Mouse (Mus musculus): ENCODE results near the gene Klhl36. TPM values are rescaled to one million over a fixed set of nuclear protein-coding genes. Genes with fewer than 3 reads are reported as not detected.

Klhl36 gene
- 11.5 and 12.2 TPM in 2 replicates for polyA plus RNA-seq (2015; fragmentation: Nextera tagmentation; extraction: Ambion mirVana)

DNA sequence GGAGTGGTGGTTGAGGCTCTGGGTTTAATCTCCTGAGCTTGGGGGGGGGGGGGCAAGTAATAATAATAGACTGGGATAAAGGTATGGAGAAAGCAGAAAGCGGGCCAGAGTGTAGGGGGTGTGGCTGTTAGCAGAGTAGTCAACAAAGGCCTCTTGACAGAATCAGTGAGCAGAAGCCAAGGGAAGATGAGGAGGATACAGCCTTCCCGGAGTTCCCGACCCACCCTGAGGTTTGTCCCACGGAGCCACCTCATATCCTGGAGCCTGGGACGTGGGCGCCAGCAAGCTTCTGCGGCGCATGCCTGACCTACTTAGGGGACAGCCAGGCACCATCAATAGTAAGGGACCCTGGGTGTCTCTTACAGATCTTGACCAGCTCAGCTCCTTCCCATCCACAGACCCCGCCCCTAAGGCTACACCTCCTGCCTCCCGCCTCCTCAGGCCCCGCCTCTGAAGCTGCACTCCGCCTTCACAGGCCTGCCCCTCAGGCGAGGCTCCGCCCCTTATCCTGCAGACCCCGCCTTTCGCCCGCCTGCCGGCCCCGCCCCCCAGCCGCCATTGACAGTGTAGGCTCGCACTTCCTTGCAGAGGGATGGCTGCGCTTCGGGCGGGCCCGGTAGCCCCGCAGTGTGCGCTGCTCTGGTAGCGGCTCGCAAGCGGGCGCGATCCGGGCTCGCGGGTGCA, at the start of gene Klhl36:
Gene Klhl36 (plus strand): TSS at position 561 of the 684 bp plus-strand sequence.
- no peaks in the 10 kb centered on the region for H3K9me3 ChIP-seq (ENCODE audit: control insufficient read depth, low read length)
- H3K27me3 ChIP-seq (replicated peaks; ENCODE audit: control insufficient read depth, insufficient read depth, low read length), result no peaks in the 10 kb centered on the region
- H3K4me1 ChIP-seq (ENCODE audit: control insufficient read depth, insufficient read depth, low read length), result peaks cover 11% of the 10 kb centered on the region
- peak; percentile 98 for ATAC-seq
- WGBS, result under 1% methylated on average over 35 of the region's 35 CpGs
- H3K4me2 ChIP-seq (ENCODE audit: low read depth, low read length), result peak within 1 kb of the TSS; percentile 63
- H3K4me3 ChIP-seq (ENCODE audit: low read length), result peak within 1 kb of the TSS; percentile 87
- H3K9ac ChIP-seq (ENCODE audit: low read depth, low read length), result peak within 1 kb of the TSS; percentile 89
- H3K27ac ChIP-seq (ENCODE audit: low read length), result peak within 1 kb of the TSS; percentile 76
- H3K36me3 ChIP-seq (ENCODE audit: control insufficient read depth, insufficient read depth, low read length), result no peaks in the 10 kb centered on the region

DNA sequence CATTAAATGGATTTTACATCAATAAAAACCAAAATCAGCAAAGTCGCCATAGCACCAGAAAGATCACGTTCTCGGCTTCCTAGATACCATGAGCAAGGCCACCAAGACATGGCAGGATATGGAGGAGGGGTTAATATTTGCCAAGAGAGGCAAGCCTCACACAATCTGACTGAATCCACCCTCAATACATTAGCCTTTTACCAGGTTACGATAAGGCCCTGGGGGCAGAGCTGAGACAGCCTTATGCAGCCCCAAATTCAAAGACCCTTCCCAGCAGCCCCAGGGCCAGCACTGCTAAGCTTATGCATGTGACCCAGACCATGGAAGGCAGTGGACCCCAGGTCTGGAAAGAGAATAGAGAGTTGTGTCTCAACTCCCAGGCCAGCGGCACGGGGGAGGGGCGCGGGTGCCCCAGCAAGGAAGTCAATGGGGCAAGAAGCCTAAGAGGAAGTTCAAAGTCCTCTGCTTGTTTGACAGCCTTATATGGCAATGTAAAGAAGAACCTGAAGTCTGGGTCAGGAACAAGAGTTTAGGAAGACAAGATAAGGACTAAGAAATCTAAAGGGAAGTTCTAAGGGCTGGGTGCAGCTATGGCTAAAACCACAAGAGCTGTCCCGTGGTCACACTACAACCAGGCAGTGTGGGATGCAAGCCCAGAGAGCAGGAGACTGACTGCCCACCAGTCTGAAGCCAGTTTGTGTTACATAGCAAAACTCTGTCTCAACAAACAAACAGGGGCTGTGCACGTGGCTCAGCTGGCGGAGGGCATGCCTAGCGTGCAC, 49.2 kb upstream of the Klhl36 start:
- peaks cover 55% of the 10 kb centered on the region for H3K4me1 ChIP-seq (ENCODE audit: control insufficient read depth, insufficient read depth, low read length)
- ATAC-seq, result peak; percentile 79
- H3K36me3 ChIP-seq (ENCODE audit: control insufficient read depth, insufficient read depth, low read length), result peaks cover 6% of the 10 kb centered on the region; the same call in 1 of the 2 replicates
- H3K27ac ChIP-seq (ENCODE audit: low read length), result peak overlapping the region; percentile 97
- WGBS, result 49% methylated on average over 12 of the region's 12 CpGs
- H3K4me3 ChIP-seq (ENCODE audit: low read length), result peak overlapping the region; percentile 10; the same call in 1 of the 2 replicates
- H3K9ac ChIP-seq (ENCODE audit: low read depth, low read length), result peak overlapping the region; percentile 59
- no peaks in the 10 kb centered on the region for H3K9me3 ChIP-seq (ENCODE audit: control insufficient read depth, low read length)
- H3K27me3 ChIP-seq (replicated peaks; ENCODE audit: control insufficient read depth, insufficient read depth, low read length), result no peaks in the 10 kb centered on the region
- H3K4me2 ChIP-seq (ENCODE audit: low read depth, low read length), result peak overlapping the region; percentile 44

GRCm38 (mm10) chr8:119816219-119816618, 45.8 kb upstream of the Klhl36 start:
- H3K27ac ChIP-seq (ENCODE audit: low read length), result no peak overlapping the region
- H3K36me3 ChIP-seq (ENCODE audit: control insufficient read depth, insufficient read depth, low read length), result peaks cover 7% of the 10 kb centered on the region; the same call in 1 of the 2 replicates
- H3K4me2 ChIP-seq (ENCODE audit: low read depth, low read length), result no peak overlapping the region
- no peaks in the 10 kb centered on the region for H3K9me3 ChIP-seq (ENCODE audit: control insufficient read depth, low read length)
- H3K4me3 ChIP-seq (ENCODE audit: low read length), result no peak overlapping the region
- ATAC-seq, result no peak
- H3K27me3 ChIP-seq (replicated peaks; ENCODE audit: control insufficient read depth, insufficient read depth, low read length), result no peaks in the 10 kb centered on the region
- WGBS, result 76% methylated on average over 6 of the region's 6 CpGs
- no peak overlapping the region for H3K9ac ChIP-seq (ENCODE audit: low read depth, low read length)
- peaks cover 53% of the 10 kb centered on the region for H3K4me1 ChIP-seq (ENCODE audit: control insufficient read depth, insufficient read depth, low read length)

DNA sequence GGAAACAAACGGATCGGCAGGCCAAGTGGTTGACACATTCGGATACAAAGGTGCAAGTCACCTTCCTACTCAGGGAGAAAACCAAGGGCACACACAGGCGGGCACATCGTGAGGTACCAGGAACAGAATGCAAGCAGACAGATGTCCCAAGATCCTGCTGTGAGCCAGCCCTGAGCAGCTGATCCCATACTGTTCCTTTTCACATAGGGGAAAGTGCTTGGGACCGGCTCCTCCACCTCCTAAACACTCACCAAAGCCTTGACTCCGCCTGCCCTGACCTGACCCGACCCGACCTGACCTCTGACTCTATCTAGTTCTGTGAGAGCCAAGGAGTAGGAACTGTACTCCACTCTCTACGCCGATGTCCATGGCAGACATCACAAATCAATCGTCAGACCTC, 44.6 kb upstream of the Klhl36 start:
- 38% methylated on average over 12 of the region's 12 CpGs for WGBS
- no peak for ATAC-seq
- H3K27ac ChIP-seq (ENCODE audit: low read length), result peak overlapping the region; percentile 47
- H3K4me1 ChIP-seq (ENCODE audit: control insufficient read depth, insufficient read depth, low read length), result peaks cover 41% of the 10 kb centered on the region
- H3K36me3 ChIP-seq (ENCODE audit: control insufficient read depth, insufficient read depth, low read length), result peaks cover 10% of the 10 kb centered on the region
- H3K4me2 ChIP-seq (ENCODE audit: low read depth, low read length), result no peak overlapping the region
- 0 out of 2 replicates have a peak overlapping the region, but pooled peaks have one; percentile 18 for H3K9ac ChIP-seq (ENCODE audit: low read depth, low read length)
- H3K27me3 ChIP-seq (replicated peaks; ENCODE audit: control insufficient read depth, insufficient read depth, low read length), result no peaks in the 10 kb centered on the region
- H3K4me3 ChIP-seq (ENCODE audit: low read length), result no peak overlapping the region
- no peaks in the 10 kb centered on the region for H3K9me3 ChIP-seq (ENCODE audit: control insufficient read depth, low read length)

DNA sequence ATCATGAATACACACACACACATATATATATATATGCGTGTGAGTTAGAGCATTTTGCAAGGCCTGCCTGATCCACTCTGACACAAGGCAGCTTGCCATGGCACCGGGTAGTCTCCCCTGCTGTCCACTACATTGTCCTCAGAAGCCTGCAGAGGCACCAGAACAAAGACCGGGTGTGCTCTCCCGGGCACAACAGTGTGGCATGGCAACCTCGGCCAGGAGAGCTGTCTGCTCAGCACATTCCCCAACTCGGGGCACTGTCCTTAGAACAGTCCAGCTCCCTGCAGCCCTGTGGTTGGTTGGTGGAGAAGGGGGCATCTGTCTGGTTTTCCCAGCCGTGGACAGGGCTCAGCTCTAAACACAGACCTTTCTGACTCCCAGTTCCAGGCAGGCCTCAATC, 42.8 kb upstream of the Klhl36 start:
- no peak for ATAC-seq

GRCm38 (mm10) chr8:119819976-119820375, 42.1 kb upstream of the Klhl36 start:
- ATAC-seq, result no peak
- Histone ChIP-seq H3K36me3 (ENCODE audit: control insufficient read depth, insufficient read depth, low read length) (peaks cover 10% of the 10 kb centered on the region), H3K27me3 (replicated peaks; ENCODE audit: control insufficient read depth, insufficient read depth, low read length) (no peaks in the 10 kb centered on the region), H3K4me1 (ENCODE audit: control insufficient read depth, insufficient read depth, low read length) (peaks cover 25% of the 10 kb centered on the region), H3K4me2 (ENCODE audit: low read depth, low read length) (no peak overlapping the region), H3K4me3 (ENCODE audit: low read length) (no peak overlapping the region), H3K27ac (ENCODE audit: low read length) (no peak overlapping the region), H3K9me3 (ENCODE audit: control insufficient read depth, low read length) (no peaks in the 10 kb centered on the region), H3K9ac (ENCODE audit: low read depth, low read length) (no peak overlapping the region)
- 91% methylated on average over 8 of the region's 8 CpGs for WGBS

More for the DNA sequence above, 42.8 kb upstream of the Klhl36 start:
- H3K9ac ChIP-seq (ENCODE audit: low read depth, low read length), result no peak overlapping the region; the same call in 1 of the 2 replicates
- no peak overlapping the region for H3K27ac ChIP-seq (ENCODE audit: low read length)
- no peaks in the 10 kb centered on the region for H3K9me3 ChIP-seq (ENCODE audit: control insufficient read depth, low read length)
- H3K4me3 ChIP-seq (ENCODE audit: low read length), result no peak overlapping the region
- H3K4me2 ChIP-seq (ENCODE audit: low read depth, low read length), result no peak overlapping the region
- peaks cover 23% of the 10 kb centered on the region for H3K4me1 ChIP-seq (ENCODE audit: control insufficient read depth, insufficient read depth, low read length)
- 65% methylated on average over 7 of the region's 7 CpGs for WGBS
- H3K36me3 ChIP-seq (ENCODE audit: control insufficient read depth, insufficient read depth, low read length), result peaks cover 10% of the 10 kb centered on the region
- no peaks in the 10 kb centered on the region for H3K27me3 ChIP-seq (replicated peaks; ENCODE audit: control insufficient read depth, insufficient read depth, low read length)

DNA sequence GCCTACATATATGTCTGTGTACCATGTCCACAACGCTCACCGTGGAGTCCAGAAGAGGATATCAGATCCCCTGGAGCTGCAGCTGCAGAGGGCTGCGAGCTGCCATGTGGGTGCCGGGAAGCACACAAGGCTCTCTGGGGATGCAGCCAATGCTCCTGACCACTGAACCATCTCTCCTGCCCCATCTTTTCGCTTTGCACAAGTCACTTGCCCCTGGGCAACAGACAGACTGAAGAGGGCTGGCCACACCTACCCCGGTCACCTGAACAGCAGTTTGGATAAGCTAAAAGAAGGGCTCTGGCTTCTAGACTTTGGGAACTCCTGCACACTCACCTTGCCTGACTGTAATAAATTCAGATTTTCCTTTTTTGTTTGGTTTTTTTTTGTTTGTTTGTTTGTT, 40.4 kb upstream of the Klhl36 start:
- Histone ChIP-seq H3K27me3 (replicated peaks; ENCODE audit: control insufficient read depth, insufficient read depth, low read length) (no peaks in the 10 kb centered on the region), H3K9me3 (ENCODE audit: control insufficient read depth, low read length) (no peaks in the 10 kb centered on the region), H3K4me2 (ENCODE audit: low read depth, low read length) (no peak overlapping the region), H3K9ac (ENCODE audit: low read depth, low read length) (no peak overlapping the region), H3K27ac (ENCODE audit: low read length) (no peak overlapping the region), H3K4me1 (ENCODE audit: control insufficient read depth, insufficient read depth, low read length) (peaks cover 31% of the 10 kb centered on the region), H3K36me3 (ENCODE audit: control insufficient read depth, insufficient read depth, low read length) (peaks cover 8% of the 10 kb centered on the region), H3K4me3 (ENCODE audit: low read length) (no peak overlapping the region)
- no peak for ATAC-seq
- 92% methylated on average over 6 of the region's 6 CpGs for WGBS

- Histone ChIP-seq H3K4me3 (ENCODE audit: low read length) (no peak overlapping the region), H3K27ac (ENCODE audit: low read length) (no peak overlapping the region), H3K27me3 (replicated peaks; ENCODE audit: control insufficient read depth, insufficient read depth, low read length) (no peaks in the 10 kb centered on the region), H3K36me3 (ENCODE audit: control insufficient read depth, insufficient read depth, low read length) (peaks cover 8% of the 10 kb centered on the region), H3K9ac (ENCODE audit: low read depth, low read length) (no peak overlapping the region), H3K9me3 (ENCODE audit: control insufficient read depth, low read length) (no peaks in the 10 kb centered on the region), H3K4me1 (ENCODE audit: control insufficient read depth, insufficient read depth, low read length) (peaks cover 35% of the 10 kb centered on the region), H3K4me2 (ENCODE audit: low read depth, low read length) (no peak overlapping the region)
- no peak for ATAC-seq
- WGBS, result 90% methylated on average over 9 of the region's 9 CpGs
Observed at GRCm38 (mm10) chr8:119823278-119823677, 38.8 kb upstream of the Klhl36 start.

DNA sequence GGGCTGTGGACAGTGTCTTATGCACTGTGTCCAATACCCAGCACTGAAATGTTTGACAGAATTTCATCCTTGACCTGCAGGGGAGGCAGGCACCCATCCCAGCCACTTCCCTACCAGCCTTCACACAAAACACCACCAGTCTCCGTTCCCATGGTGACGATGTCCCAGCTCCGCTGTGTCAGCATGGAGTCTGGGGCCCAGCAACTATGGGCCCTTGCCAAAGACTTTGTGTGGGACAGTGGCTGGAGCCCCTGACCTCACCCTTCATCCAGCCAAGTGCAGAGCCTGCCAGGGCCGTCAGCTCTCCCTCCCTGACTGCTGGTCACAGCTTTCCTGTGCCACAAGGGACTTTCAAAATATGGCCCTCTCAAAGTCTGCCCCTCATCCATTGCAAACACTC, 38.0 kb upstream of the Klhl36 start:
- Histone ChIP-seq H3K4me1 (ENCODE audit: control insufficient read depth, insufficient read depth, low read length) (peaks cover 36% of the 10 kb centered on the region), H3K36me3 (ENCODE audit: control insufficient read depth, insufficient read depth, low read length) (peaks cover 8% of the 10 kb centered on the region), H3K9me3 (ENCODE audit: control insufficient read depth, low read length) (no peaks in the 10 kb centered on the region), H3K27me3 (replicated peaks; ENCODE audit: control insufficient read depth, insufficient read depth, low read length) (no peaks in the 10 kb centered on the region), H3K27ac (ENCODE audit: low read length) (no peak overlapping the region), H3K4me2 (ENCODE audit: low read depth, low read length) (no peak overlapping the region), H3K4me3 (ENCODE audit: low read length) (no peak overlapping the region), H3K9ac (ENCODE audit: low read depth, low read length) (no peak overlapping the region)
- ATAC-seq, result no peak
- WGBS, result 80% methylated on average over 4 of the region's 4 CpGs
